Mouse (Mus musculus): Measurements from ENCODE around the gene Ctbs. TPM values are rescaled to one million over a fixed set of nuclear protein-coding genes. Genes with fewer than 3 reads are reported as not detected.

Gene Ctbs
- polyA plus RNA-seq, 1 experiment from 2014 or later: 12.9 TPM

GRCm38 (mm10) chr3:146450371-146450841 lies 811 bp downstream of the Ctbs start:
- no peaks in the 10 kb centered on the region for H3K4me1 ChIP-seq (ENCODE audit: control insufficient read depth, insufficient read depth, low read length)
- H3K9me3 ChIP-seq (ENCODE audit: control insufficient read depth, low read length): no peaks in the 10 kb centered on the region
- ATAC-seq (ENCODE audit: low FRiP score, low TSS enrichment): peak; percentile 100
- H3K27me3 ChIP-seq (ENCODE audit: control insufficient read depth, insufficient read depth, low read length): no peaks in the 10 kb centered on the region
- H3K9ac ChIP-seq (ENCODE audit: low read depth, low read length): peak overlapping the region; percentile 77
- under 1% methylated on average over 29 of the region's 29 CpGs for WGBS
- peak overlapping the region; percentile 64 for H3K4me3 ChIP-seq (ENCODE audit: low read length)
- peaks cover 2% of the 10 kb centered on the region; the same call in 1 of the 2 replicates for H3K36me3 ChIP-seq (ENCODE audit: control insufficient read depth, insufficient read depth, low read length)
- H3K4me2 ChIP-seq (replicated peaks; ENCODE audit: low read depth, low read length): peak overlapping the region; percentile 76
- peak overlapping the region; percentile 83 for H3K27ac ChIP-seq (ENCODE audit: low read depth, low read length)

- H3K36me3 ChIP-seq (ENCODE audit: control insufficient read depth, insufficient read depth, low read length): peaks cover 8% of the 10 kb centered on the region; the same call in 1 of the 2 replicates
- WGBS: 86% methylated on average over 5 of the region's 5 CpGs
- no peaks in the 10 kb centered on the region for H3K27me3 ChIP-seq (ENCODE audit: control insufficient read depth, insufficient read depth, low read length)
- no peak overlapping the region for H3K9ac ChIP-seq (ENCODE audit: low read depth, low read length)
- H3K4me2 ChIP-seq (replicated peaks; ENCODE audit: low read depth, low read length): peak overlapping the region; percentile 76
- H3K4me3 ChIP-seq (ENCODE audit: low read length): no peak overlapping the region
- H3K9me3 ChIP-seq (ENCODE audit: control insufficient read depth, low read length): no peaks in the 10 kb centered on the region
- no peaks in the 10 kb centered on the region for H3K4me1 ChIP-seq (ENCODE audit: control insufficient read depth, insufficient read depth, low read length)
- no peak overlapping the region for H3K27ac ChIP-seq (ENCODE audit: low read depth, low read length)
- no peak for ATAC-seq (ENCODE audit: low FRiP score, low TSS enrichment)
These were observed 1.8 kb downstream of the Ctbs start for GRCm38 (mm10) chr3:146451375-146451774.

DNA sequence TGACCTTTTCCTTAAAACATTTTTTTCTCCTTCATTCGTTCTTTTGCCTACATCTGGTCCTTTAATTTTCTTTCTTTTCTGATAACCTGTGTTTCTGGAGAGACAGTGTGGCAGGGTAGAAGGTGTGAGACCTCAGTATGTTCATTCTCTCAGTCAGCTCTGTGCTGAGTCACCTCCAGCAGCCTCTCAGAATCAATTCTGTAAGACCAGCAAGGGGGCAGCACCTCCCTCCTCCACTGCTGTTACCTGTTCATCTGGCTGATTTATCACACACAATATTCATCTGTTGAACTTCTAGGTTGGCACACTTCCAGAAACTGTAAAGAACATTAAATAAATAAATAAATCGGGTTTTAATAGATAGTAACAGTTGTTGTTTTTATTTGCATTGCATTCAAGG lies 13.3 kb downstream of the Ctbs start:
- Histone ChIP-seq H3K27ac (ENCODE audit: low read depth, low read length) (no peak overlapping the region), H3K27me3 (ENCODE audit: control insufficient read depth, insufficient read depth, low read length) (no peaks in the 10 kb centered on the region), H3K4me2 (replicated peaks; ENCODE audit: low read depth, low read length) (no peak overlapping the region), H3K9me3 (ENCODE audit: control insufficient read depth, low read length) (no peaks in the 10 kb centered on the region), H3K4me3 (ENCODE audit: low read length) (no peak overlapping the region), H3K9ac (ENCODE audit: low read depth, low read length) (no peak overlapping the region), H3K36me3 (ENCODE audit: control insufficient read depth, insufficient read depth, low read length) (peaks cover 2% of the 10 kb centered on the region; the same call in 1 of the 2 replicates), H3K4me1 (ENCODE audit: control insufficient read depth, insufficient read depth, low read length) (no peaks in the 10 kb centered on the region)
- ATAC-seq (ENCODE audit: low FRiP score, low TSS enrichment): no peak
- 61% methylated on average over 2 of the region's 2 CpGs for WGBS

GRCm38 (mm10) chr3:146469226-146469625 lies 19.6 kb downstream of the Ctbs start:
- H3K4me1 ChIP-seq (ENCODE audit: control insufficient read depth, insufficient read depth, low read length): no peaks in the 10 kb centered on the region
- 79% methylated on average over 2 of the region's 2 CpGs for WGBS

GRCm38 (mm10) chr3:146472657-146473056 lies 23.1 kb downstream of the Ctbs start:
- Histone ChIP-seq H3K4me3 (ENCODE audit: low read length) (no peak overlapping the region), H3K36me3 (ENCODE audit: control insufficient read depth, insufficient read depth, low read length) (no peaks in the 10 kb centered on the region), H3K27me3 (ENCODE audit: control insufficient read depth, insufficient read depth, low read length) (no peaks in the 10 kb centered on the region), H3K9me3 (ENCODE audit: control insufficient read depth, low read length) (no peaks in the 10 kb centered on the region), H3K4me2 (replicated peaks; ENCODE audit: low read depth, low read length) (no peak overlapping the region), H3K27ac (ENCODE audit: low read depth, low read length) (no peak overlapping the region), H3K4me1 (ENCODE audit: control insufficient read depth, insufficient read depth, low read length) (no peaks in the 10 kb centered on the region), H3K9ac (ENCODE audit: low read depth, low read length) (no peak overlapping the region)
- ATAC-seq (ENCODE audit: low FRiP score, low TSS enrichment): no peak
- 75% methylated on average over 4 of the region's 4 CpGs for WGBS

More at GRCm38 (mm10) chr3:146469226-146469625, 19.6 kb downstream of the Ctbs start:
- no peak for ATAC-seq (ENCODE audit: low FRiP score, low TSS enrichment)
- no peaks in the 10 kb centered on the region for H3K9me3 ChIP-seq (ENCODE audit: control insufficient read depth, low read length)
- no peaks in the 10 kb centered on the region for H3K36me3 ChIP-seq (ENCODE audit: control insufficient read depth, insufficient read depth, low read length)
- H3K4me2 ChIP-seq (replicated peaks; ENCODE audit: low read depth, low read length): no peak overlapping the region
- no peaks in the 10 kb centered on the region for H3K27me3 ChIP-seq (ENCODE audit: control insufficient read depth, insufficient read depth, low read length)
- no peak overlapping the region for H3K9ac ChIP-seq (ENCODE audit: low read depth, low read length)
- no peak overlapping the region for H3K4me3 ChIP-seq (ENCODE audit: low read length)
- H3K27ac ChIP-seq (ENCODE audit: low read depth, low read length): no peak overlapping the region

DNA sequence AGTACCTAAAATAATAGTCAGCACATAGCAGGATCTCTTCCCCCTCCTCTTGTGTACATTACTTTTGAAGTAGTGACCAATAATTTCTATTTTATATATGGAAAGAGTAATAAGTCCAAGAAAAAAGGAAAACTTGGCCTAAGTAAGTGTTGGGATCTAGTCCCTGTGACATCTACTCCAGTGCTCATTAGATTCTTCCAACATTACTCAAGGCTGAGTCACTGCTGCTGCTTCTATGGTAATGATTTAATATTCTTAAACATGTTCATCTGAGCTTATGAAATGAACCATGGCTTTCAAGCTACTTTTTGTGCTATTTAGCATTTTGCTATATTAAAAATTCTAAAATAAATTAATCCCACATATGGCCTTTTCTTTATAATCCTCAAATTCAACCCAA lies 24.1 kb downstream of the Ctbs start:
- Histone ChIP-seq H3K27me3 (ENCODE audit: control insufficient read depth, insufficient read depth, low read length) (no peaks in the 10 kb centered on the region), H3K9me3 (ENCODE audit: control insufficient read depth, low read length) (no peaks in the 10 kb centered on the region), H3K4me3 (ENCODE audit: low read length) (no peak overlapping the region), H3K36me3 (ENCODE audit: control insufficient read depth, insufficient read depth, low read length) (no peaks in the 10 kb centered on the region), H3K27ac (ENCODE audit: low read depth, low read length) (no peak overlapping the region), H3K4me1 (ENCODE audit: control insufficient read depth, insufficient read depth, low read length) (no peaks in the 10 kb centered on the region), H3K9ac (ENCODE audit: low read depth, low read length) (no peak overlapping the region), H3K4me2 (replicated peaks; ENCODE audit: low read depth, low read length) (no peak overlapping the region)
- ATAC-seq (ENCODE audit: low FRiP score, low TSS enrichment): no peak

GRCm38 (mm10) chr3:146474428-146474827 lies 24.8 kb downstream of the Ctbs start:
- no peak overlapping the region for H3K27ac ChIP-seq (ENCODE audit: low read depth, low read length)
- no peaks in the 10 kb centered on the region for H3K27me3 ChIP-seq (ENCODE audit: control insufficient read depth, insufficient read depth, low read length)
- no peaks in the 10 kb centered on the region for H3K4me1 ChIP-seq (ENCODE audit: control insufficient read depth, insufficient read depth, low read length)
- WGBS: 86% methylated on average over 3 of the region's 3 CpGs
- H3K4me3 ChIP-seq (ENCODE audit: low read length): no peak overlapping the region
- no peaks in the 10 kb centered on the region for H3K9me3 ChIP-seq (ENCODE audit: control insufficient read depth, low read length)
- no peaks in the 10 kb centered on the region for H3K36me3 ChIP-seq (ENCODE audit: control insufficient read depth, insufficient read depth, low read length)
- no peak overlapping the region for H3K9ac ChIP-seq (ENCODE audit: low read depth, low read length)
- no peak for ATAC-seq (ENCODE audit: low FRiP score, low TSS enrichment)
- H3K4me2 ChIP-seq (replicated peaks; ENCODE audit: low read depth, low read length): no peak overlapping the region

- 61% methylated on average over 2 of the region's 2 CpGs for WGBS
- Histone ChIP-seq H3K9me3 (ENCODE audit: control insufficient read depth, low read length) (no peaks in the 10 kb centered on the region), H3K4me1 (ENCODE audit: control insufficient read depth, insufficient read depth, low read length) (no peaks in the 10 kb centered on the region), H3K4me3 (ENCODE audit: low read length) (no peak overlapping the region), H3K27me3 (ENCODE audit: control insufficient read depth, insufficient read depth, low read length) (no peaks in the 10 kb centered on the region), H3K36me3 (ENCODE audit: control insufficient read depth, insufficient read depth, low read length) (no peaks in the 10 kb centered on the region), H3K27ac (ENCODE audit: low read depth, low read length) (no peak overlapping the region), H3K4me2 (replicated peaks; ENCODE audit: low read depth, low read length) (no peak overlapping the region), H3K9ac (ENCODE audit: low read depth, low read length) (no peak overlapping the region)
- ATAC-seq (ENCODE audit: low FRiP score, low TSS enrichment): no peak
These were observed 32.4 kb downstream of the Ctbs start for GRCm38 (mm10) chr3:146482044-146482443.

DNA sequence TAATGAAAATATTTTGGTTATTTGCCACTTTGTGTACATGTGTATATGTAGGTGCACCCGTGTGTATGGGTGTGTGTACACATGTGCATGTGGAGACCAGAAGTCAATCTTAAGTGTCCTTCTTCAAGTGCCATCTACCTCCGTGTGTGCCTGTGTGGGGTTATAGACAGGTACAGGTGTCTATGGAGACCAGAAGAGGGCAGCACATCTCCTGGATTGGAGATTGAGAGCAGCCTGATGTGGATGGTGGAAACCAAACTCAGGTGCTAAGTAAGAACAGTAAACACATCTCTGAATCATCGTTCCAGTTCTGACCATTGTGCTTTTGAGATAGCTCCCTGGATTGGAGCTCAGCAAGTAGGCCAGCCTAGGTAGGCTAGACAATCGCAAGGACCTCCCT lies 36.9 kb downstream of the Ctbs start:
- Histone ChIP-seq H3K36me3 (ENCODE audit: control insufficient read depth, insufficient read depth, low read length) (no peaks in the 10 kb centered on the region), H3K27ac (ENCODE audit: low read depth, low read length) (no peak overlapping the region), H3K9ac (ENCODE audit: low read depth, low read length) (no peak overlapping the region), H3K4me2 (replicated peaks; ENCODE audit: low read depth, low read length) (no peak overlapping the region), H3K4me3 (ENCODE audit: low read length) (no peak overlapping the region), H3K4me1 (ENCODE audit: control insufficient read depth, insufficient read depth, low read length) (no peaks in the 10 kb centered on the region), H3K9me3 (ENCODE audit: control insufficient read depth, low read length) (no peaks in the 10 kb centered on the region), H3K27me3 (ENCODE audit: control insufficient read depth, insufficient read depth, low read length) (no peaks in the 10 kb centered on the region)
- WGBS: 86% methylated on average over 4 of the region's 4 CpGs
- ATAC-seq (ENCODE audit: low FRiP score, low TSS enrichment): no peak
